Mouse (Mus musculus): Measurements from ENCODE around the gene Hilpda.

Gene Hilpda

GRCm38 (mm10) chr6:29278513-29279267 is 6.4 kb downstream of the Hilpda start:
- DNase-seq = peak; percentile 39 to 46

- no peak for DNase-seq
Measured at GRCm38 (mm10) chr6:29279293-29279692, 7.0 kb downstream of the Hilpda start, which contains the start of gene Fam71f2. TSS of gene Fam71f2 (plus strand) at chr6:29279593.

- DNase-seq = no peak
Measured at GRCm38 (mm10) chr6:29280671-29281070, 8.4 kb downstream of the Hilpda start.

- DNase-seq = peak in 1 of 2 experiments; percentile 46
Measured at GRCm38 (mm10) chr6:29286870-29287269, 14.6 kb downstream of the Hilpda start.

GRCm38 (mm10) chr6:29287481-29287880 is 15.2 kb downstream of the Hilpda start:
- no peak for DNase-seq

GRCm38 (mm10) chr6:29287944-29288343 is 15.7 kb downstream of the Hilpda start:
- DNase-seq = no peak

GRCm38 (mm10) chr6:29288651-29289050 is 16.4 kb downstream of the Hilpda start:
- no peak for DNase-seq

- no peak for DNase-seq
Measured at GRCm38 (mm10) chr6:29299112-29299511, 26.8 kb downstream of the Hilpda start.

GRCm38 (mm10) chr6:29303251-29303650 is 31.0 kb downstream of the Hilpda start:
- no peak for DNase-seq

GRCm38 (mm10) chr6:29303726-29304125 is 31.4 kb downstream of the Hilpda start:
- DNase-seq = no peak

- DNase-seq = no peak
Measured at GRCm38 (mm10) chr6:29305462-29305861, 33.2 kb downstream of the Hilpda start.

- DNase-seq = no peak
Measured at GRCm38 (mm10) chr6:29308846-29309605, 36.7 kb downstream of the Hilpda start.

GRCm38 (mm10) chr6:29313690-29314202 is 41.5 kb downstream of the Hilpda start:
- no peak for DNase-seq

GRCm38 (mm10) chr6:29317286-29317685 is 45.0 kb downstream of the Hilpda start:
- no peak for DNase-seq

GRCm38 (mm10) chr6:29317941-29318340 is 45.7 kb downstream of the Hilpda start:
- DNase-seq = no peak

GRCm38 (mm10) chr6:29318879-29319278 is 46.6 kb downstream of the Hilpda start, which contains the start of gene Fam71f1:
TSS of gene Fam71f1 (plus strand) at chr6:29319140.
- no peak for DNase-seq

- no peak for DNase-seq
Measured at GRCm38 (mm10) chr6:29321586-29321985, 49.3 kb downstream of the Hilpda start.

GRCm38 (mm10) chr6:29322147-29322546 is 49.9 kb downstream of the Hilpda start:
- DNase-seq = no peak

- DNase-seq = no peak
Measured at GRCm38 (mm10) chr6:29322735-29323134, 50.4 kb downstream of the Hilpda start.

All from thymus, postnatal 36 days (tissue).